Mouse (Mus musculus) liver, adult 2 months (tissue): ENCODE measurements around the gene Scml4.

ENCODE experiments used
- CTCF ChIP-seq: fragments of 200-500 bp; IDR thresholded peaks from 2 replicates; pipeline ENCODE4 v1.5.1; 2011; ENCODE audit warnings: low read depth, low read length, control low read depth
- POLR2A ChIP-seq: fragments of 200-500 bp; IDR thresholded peaks from 2 replicates; pipeline ENCODE4 v1.6.1; 2011; ENCODE audit warnings: low read length, control low read depth; ENCODE audit not compliant: insufficient read depth; ENCODE audit errors: extremely low read depth

DNA sequence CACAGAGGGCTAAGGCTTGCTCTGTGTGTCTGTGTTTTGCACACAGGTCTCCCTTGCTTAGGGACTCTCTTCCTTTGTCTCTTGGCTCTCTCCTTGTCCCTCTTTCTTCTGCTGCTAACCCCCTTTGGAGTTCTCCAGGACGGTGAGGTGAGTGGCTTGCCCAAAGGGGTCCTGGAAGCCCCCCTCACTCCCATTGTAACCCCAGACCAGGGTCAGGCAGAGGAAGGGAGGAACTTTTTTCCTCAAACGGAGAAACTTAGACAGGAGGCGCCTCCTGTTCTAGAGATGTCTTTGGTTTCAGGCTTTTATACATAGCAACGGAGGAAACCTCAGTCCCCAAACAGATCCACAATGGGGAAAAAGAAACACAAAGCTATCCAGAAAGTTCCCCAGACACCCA, 81.1 kb downstream of the Scml4 start:
- TF ChIP-seq POLR2A = no peak
- no peak for TF ChIP-seq CTCF
